Mouse (Mus musculus) A20 (cell line): Measurements from ENCODE around the gene H2afy2.

Experiments used
- DNase-seq: peaks from one replicate; pipeline ENCODE4 v3.0.0-alpha.2; 2011; ENCODE audit warnings: low read depth, low spot score

H2afy2 gene

DNA sequence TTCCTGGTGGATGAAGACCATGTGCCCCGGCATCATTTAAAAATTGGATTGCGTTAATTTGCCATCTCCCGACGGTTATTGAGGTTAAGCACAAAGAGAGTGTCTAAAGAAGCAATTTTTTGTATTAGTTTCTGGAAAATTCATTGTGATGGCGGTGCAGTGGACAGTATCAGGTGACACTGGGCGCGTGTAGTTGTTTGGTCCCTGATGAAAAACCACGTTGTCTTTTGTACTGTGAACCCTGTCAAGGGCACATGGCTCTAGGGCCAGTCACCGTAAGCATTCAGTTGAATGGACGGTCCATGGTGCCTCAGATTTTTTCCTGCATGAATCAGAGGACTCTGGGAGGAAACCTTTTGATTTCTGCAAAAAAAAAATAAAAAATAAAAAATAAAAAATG, 467 bp upstream of the H2afy2 start:
- DNase-seq = no peak

GRCm38 (mm10) chr10:61782799-61783611, 942 bp downstream of the H2afy2 start:
- DNase-seq = no peak

DNA sequence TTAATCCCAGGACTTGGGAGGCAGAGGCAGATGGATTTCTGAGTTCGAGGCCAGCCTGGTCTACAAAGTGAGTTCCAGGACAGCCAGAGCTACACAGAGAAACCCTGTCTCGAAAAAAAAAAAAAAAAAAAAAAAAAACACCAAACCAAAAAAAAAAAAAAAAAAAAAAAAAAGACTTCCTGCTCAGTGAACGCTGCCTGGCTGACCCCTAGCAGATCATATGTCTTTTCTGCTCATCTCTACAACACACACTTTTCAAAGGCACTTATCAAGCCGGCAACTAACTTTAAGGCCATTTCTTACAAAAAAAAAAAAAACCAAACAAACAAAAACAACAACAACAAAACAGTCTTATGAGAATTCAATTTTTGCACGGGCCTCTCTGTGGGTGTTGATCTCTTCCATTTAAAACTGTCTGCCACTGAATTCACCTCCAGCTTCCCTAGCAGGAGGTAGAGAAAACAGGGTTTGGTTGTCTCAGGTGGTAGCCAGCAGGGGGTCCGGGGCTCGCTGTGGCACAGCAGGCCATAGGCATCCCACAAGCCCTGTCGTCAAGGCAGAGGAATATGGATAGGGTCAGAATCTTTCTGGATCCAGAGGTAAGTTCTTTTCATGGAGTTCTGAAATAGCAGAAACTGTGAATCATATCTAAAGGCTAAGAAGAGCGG, 2.4 kb downstream of the H2afy2 start:
- no peak for DNase-seq

DNA sequence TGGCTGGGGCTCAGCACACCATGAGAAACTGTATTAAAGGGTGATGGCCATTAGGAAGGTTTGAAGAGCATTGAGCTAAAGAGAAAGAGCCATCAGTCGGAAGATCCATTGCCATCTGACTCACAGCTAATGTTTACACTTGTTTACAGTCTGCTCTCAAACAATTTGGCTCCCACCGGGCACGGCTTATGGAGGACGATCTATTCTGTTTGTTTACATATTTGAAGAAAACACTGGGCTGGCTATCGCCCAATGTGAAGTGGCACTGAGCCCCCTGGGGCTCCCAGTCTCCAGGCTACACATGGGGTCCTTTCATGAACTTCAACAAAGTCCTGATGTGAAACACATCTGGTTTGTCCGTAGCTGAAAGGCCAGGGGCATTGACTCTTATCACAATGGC, 17.1 kb downstream of the H2afy2 start:
- no peak for DNase-seq

DNA sequence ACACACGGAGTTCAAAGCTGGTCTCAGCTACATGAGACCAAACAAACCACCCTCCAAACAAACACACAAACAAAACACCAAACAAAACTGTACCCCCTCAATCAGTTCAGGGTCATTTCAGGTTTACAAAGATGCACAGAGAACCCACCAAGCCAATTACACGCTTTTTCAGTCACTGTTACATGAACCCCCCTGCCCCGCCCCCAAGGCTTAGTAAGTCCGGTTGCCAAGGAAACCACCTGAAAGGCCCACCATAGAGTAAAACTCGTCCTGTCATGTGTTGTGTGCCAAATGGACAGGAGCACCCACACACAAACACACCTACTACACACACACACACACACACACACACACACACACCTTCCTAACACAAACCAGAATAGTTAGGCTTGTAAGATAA, 18.4 kb downstream of the H2afy2 start:
- no peak for DNase-seq

- no peak for DNase-seq
These were observed 19.3 kb downstream of the H2afy2 start for GRCm38 (mm10) chr10:61764689-61765088.

- DNase-seq = no peak
These were observed 24.1 kb downstream of the H2afy2 start for GRCm38 (mm10) chr10:61759869-61760268.

GRCm38 (mm10) chr10:61758904-61759303, 25.0 kb downstream of the H2afy2 start:
- DNase-seq = no peak

GRCm38 (mm10) chr10:61757022-61757421, 26.9 kb downstream of the H2afy2 start:
- DNase-seq = no peak

- DNase-seq = no peak
These were observed 30.9 kb downstream of the H2afy2 start for GRCm38 (mm10) chr10:61753071-61753470.

DNA sequence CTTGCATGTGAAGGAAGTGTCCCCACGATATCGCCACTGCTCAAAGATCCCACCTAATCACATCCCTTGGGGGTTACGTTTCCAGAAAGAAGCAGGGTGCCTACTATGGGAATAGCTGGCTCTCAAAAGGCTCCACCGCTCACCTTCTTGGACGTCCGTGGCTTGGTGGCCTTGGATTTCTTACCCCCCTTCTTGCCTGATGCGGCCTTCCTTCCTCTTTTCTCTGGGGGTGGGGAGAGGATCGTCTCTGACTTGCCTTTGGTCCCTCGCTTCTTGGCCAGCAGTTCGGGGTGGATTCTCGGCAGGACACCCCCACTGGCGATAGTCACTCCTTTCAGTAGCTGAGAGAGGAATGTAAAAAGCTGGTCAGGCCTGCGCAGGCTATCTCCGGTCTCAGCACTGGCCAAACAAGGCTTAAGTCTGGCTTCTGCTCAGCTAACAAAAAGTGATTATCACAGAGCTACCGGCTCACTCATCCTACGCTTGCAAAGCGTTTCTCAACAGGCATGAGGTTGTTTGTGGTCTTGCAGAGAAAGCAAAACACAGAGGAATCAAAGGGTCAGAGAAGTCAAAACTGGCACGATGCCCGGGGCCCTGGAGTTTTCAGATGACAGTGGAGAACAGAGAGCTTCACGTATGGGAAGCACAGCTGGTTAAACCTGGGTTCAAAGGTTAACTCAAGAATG, 32.3 kb downstream of the H2afy2 start:
- no peak for DNase-seq

DNA sequence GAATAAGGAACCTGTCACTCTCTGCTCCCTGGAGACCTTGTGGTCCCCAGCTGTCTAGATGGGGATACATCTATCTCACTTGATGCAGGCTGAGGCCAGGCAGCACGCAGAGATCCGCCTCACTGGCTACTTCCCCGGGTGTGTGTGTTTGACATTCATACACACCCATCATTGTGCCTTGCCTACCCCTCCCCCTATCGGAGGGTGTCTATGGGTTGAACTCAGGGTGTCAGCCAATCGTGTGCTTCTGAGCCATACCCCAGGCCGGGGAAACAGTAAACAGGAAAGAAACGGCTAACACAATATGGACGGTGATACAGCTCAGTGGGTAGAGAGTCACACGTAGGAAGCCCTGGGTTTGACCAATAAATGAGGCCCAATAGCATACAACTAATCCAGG, 33.9 kb downstream of the H2afy2 start:
- peak; percentile 25 for DNase-seq

DNA sequence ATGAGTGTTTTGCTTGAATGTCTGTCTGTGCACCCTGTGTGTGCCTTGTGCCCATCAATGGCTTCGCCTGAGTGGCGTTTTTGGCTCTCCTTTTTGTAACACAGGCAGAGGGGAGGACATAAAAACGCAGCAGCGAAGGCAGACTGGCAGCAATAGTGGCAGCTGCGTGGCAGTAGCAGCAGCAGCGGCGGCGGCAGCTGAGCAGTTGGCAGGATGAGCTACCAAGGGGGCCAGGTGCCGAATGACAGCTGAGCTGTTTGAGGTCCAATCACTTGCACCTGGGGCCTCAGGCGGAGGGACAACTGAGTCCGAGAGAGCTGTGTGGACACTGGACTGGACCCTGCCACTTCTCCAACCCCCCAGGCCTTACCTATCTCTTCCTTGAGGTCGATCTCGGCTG, 36.6 kb downstream of the H2afy2 start:
- no peak for DNase-seq

- DNase-seq = peak; percentile 35
These were observed 38.8 kb downstream of the H2afy2 start for GRCm38 (mm10) chr10:61745133-61745532.

- DNase-seq = no peak
These were observed 41.6 kb downstream of the H2afy2 start for GRCm38 (mm10) chr10:61742336-61742735.

DNA sequence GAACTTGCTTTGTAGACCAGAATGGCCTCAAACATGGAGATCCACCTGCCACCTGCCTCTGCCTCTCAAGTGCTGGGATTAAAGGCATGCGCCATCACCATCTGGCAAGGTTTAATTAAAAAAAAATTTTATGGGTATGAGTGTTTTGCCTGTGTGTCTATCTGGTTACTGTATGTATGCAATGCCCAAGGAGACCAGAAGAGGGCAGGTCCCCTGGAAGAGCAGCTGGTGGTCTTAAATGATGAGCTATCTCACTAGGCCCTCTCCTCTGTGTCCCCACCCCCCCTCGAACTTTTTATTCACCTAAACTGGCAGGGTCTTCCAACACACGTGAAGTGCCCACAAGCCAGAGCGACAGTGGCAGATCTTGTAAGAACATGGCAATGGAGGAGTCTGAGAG, 42.1 kb downstream of the H2afy2 start:
- DNase-seq = peak; percentile 10

- no peak for DNase-seq
These were observed 42.6 kb downstream of the H2afy2 start for GRCm38 (mm10) chr10:61741306-61741705.

DNA sequence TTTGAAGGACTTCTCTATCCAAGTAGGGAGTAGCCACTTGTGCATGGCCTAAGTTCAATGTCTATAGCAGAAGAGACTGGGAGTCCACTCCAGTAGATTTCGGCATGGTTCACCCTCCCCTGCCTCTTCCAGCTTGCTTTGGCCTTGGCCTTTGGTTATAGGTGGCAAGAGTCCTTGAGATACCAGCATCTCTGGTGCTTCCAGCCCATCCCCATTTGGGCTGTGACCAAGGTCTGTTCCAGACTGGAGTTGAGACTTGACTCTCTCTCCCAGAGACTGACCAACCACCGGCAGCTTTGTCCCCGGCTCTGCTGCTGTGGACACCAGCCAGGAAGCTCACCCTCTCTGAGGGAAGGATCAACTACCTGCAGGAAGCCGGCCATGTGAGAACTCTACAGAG, 45.8 kb downstream of the H2afy2 start:
- no peak for DNase-seq

DNA sequence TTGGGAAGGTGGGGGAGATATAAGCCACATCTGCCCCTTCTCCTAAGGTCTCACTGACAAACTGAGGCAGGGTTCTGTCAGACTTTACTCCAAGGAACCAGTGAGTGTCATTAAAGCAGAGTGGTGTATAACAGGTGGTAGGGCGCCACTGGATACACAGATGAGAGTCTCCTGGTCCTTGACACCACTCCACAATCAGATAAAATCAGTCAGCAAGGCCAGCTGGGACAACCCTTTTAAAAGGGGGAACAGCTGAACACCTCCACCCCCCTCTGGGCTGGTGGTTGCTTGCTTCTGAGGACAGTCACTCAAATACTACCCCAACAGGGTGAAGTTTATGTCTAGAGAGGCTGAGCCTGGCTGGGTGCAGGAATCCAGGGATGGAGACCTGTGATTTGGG, 46.4 kb downstream of the H2afy2 start:
- DNase-seq = no peak

- no peak for DNase-seq
These were observed 47.3 kb downstream of the H2afy2 start for GRCm38 (mm10) chr10:61736671-61737078.

GRCm38 (mm10) chr10:61734377-61734776, 49.6 kb downstream of the H2afy2 start:
- DNase-seq = peak; percentile 55

DNA sequence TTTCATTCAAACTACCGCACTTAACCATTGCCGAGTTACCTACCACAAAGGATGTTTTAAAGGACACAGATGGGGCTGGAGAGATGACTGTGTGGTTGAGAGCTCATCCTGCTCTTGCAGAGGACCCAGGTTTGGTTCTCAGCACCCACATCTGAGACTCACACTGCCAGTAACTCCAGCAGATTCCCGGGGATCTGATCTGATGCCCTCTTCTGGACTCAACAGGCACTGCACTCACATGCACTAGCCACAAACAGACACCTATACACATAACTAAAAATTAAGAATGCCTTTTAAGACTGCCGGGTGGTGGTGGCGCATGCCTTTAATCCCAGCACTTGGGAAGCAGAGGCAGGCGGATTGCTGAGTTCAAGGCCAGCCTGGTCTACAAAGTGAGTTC, 53.8 kb downstream of the H2afy2 start:
- no peak for DNase-seq

DNA sequence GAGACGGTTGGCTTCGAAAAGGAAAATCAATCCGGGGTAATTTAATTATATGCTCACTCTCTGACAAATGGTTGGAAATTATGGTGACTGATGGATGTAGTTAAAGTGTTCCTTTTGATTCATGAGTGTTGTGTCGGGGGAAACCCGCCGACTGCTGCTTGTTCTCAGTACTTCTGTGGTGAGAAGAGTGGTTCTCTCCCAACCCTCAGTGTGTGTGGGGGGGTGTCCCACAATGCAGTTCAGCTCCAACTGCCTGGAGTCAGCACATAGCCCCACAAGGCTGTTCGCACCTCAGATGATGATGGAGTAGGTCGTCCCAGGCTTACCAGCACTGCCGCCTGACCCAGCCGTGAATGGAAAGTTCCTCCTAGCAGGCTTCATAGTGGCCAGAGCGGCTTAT, 54.8 kb downstream of the H2afy2 start:
- no peak for DNase-seq
